Mouse (Mus musculus): ENCODE measurements around the gene Apobec2. TPM values are rescaled to one million over a fixed set of nuclear protein-coding genes. Genes with fewer than 3 reads are reported as not detected.

Gene Apobec2
- polyA plus RNA-seq, 1 experiment, result 122 TPM

- Histone ChIP-seq H3K79me2 (ENCODE audit: control insufficient read depth, insufficient read depth) (no peaks in the 10 kb centered on the region), H3K4me2 (ENCODE audit: low read depth) (no peak overlapping the region)
Measured at GRCm38 (mm10) chr17:48457971-48458653, 25.4 kb upstream of the Apobec2 start.

GRCm38 (mm10) chr17:48455955-48456354 lies 23.2 kb upstream of the Apobec2 start:
- Histone ChIP-seq H3ac (ENCODE audit: control insufficient read depth, insufficient read length) (no peak overlapping the region), H3K4me3 (no peak overlapping the region), H3K4me2 (ENCODE audit: low read depth) (no peak overlapping the region), H3K27me3 (ENCODE audit: control insufficient read depth, insufficient read depth, insufficient read length) (no peaks in the 10 kb centered on the region), H3K79me2 (ENCODE audit: control insufficient read depth, insufficient read depth) (no peaks in the 10 kb centered on the region), H3K36me3 (ENCODE audit: control insufficient read depth, insufficient read depth) (no peaks in the 10 kb centered on the region)
- TF ChIP-seq SRF (IDR thresholded peaks at IDR 0.05; ENCODE audit: control insufficient read depth, insufficient read length, low read depth) (no peak), CEBPB (IDR thresholded peaks at IDR 0.05; ENCODE audit: insufficient read depth, poor library complexity, severe bottlenecking) (no peak), MYOG (IDR thresholded peaks at IDR 0.05; ENCODE audit: control insufficient read depth in 1 of 3, insufficient read depth in 1 of 3, insufficient read length in 2 of 3, low read depth in 2 of 3) (no peak), E2F4 (IDR thresholded peaks at IDR 0.05; ENCODE audit: insufficient read depth) (no peak), MAX (IDR thresholded peaks at IDR 0.05; ENCODE audit: low read depth) (no peak)

More at GRCm38 (mm10) chr17:48457971-48458653, 25.4 kb upstream of the Apobec2 start:
- Histone ChIP-seq H3K27me3 (ENCODE audit: control insufficient read depth, insufficient read depth, insufficient read length) (no peaks in the 10 kb centered on the region), H3K4me3 (no peak overlapping the region), H3K36me3 (ENCODE audit: control insufficient read depth, insufficient read depth) (no peaks in the 10 kb centered on the region), H3ac (ENCODE audit: control insufficient read depth, insufficient read length) (no peak overlapping the region)
- TF ChIP-seq E2F4 (IDR thresholded peaks at IDR 0.05; ENCODE audit: insufficient read depth) (no peak), REST (IDR thresholded peaks at IDR 0.05; ENCODE audit: insufficient read depth, insufficient read length) (no peak), USF1 (IDR thresholded peaks at IDR 0.05; ENCODE audit: low read depth) (no peak), TCF3 (IDR thresholded peaks at IDR 0.05; ENCODE audit: insufficient read length, low read depth) (no peak), MYOD1 (IDR thresholded peaks at IDR 0.05; ENCODE audit: control insufficient read depth in 1 of 3, insufficient read length in 2 of 3, low read depth in 2 of 3) (no peak), SRF (IDR thresholded peaks at IDR 0.05; ENCODE audit: control insufficient read depth, insufficient read length, low read depth) (no peak), POLR2A (IDR thresholded peaks at IDR 0.05; ENCODE audit: insufficient read length, low read depth) (no peak), MYOG (IDR thresholded peaks at IDR 0.05; ENCODE audit: control insufficient read depth in 1 of 3, insufficient read depth in 1 of 3, insufficient read length in 2 of 3, low read depth in 2 of 3) (no peak)

- Histone ChIP-seq H3K27me3 (ENCODE audit: control insufficient read depth, insufficient read depth, insufficient read length) (no peaks in the 10 kb centered on the region), H3K79me2 (ENCODE audit: control insufficient read depth, insufficient read depth) (no peaks in the 10 kb centered on the region), H3K4me2 (ENCODE audit: low read depth) (no peak within 1 kb of the TSS), H3ac (ENCODE audit: control insufficient read depth, insufficient read length) (no peak within 1 kb of the TSS), H3K36me3 (ENCODE audit: control insufficient read depth, insufficient read depth) (no peaks in the 10 kb centered on the region), H3K4me3 (no peak within 1 kb of the TSS)
- TF ChIP-seq E2F4 (IDR thresholded peaks at IDR 0.05; ENCODE audit: insufficient read depth) (no peak), SRF (IDR thresholded peaks at IDR 0.05; ENCODE audit: control insufficient read depth, insufficient read length, low read depth) (no peak), POLR2A (IDR thresholded peaks at IDR 0.05; ENCODE audit: insufficient read length, low read depth) (no peak), USF1 (IDR thresholded peaks at IDR 0.05; ENCODE audit: low read depth) (no peak), MYOG (IDR thresholded peaks at IDR 0.05; ENCODE audit: control insufficient read depth in 1 of 3, insufficient read depth in 1 of 3, insufficient read length in 2 of 3, low read depth in 2 of 3) (no peak), MAX (IDR thresholded peaks at IDR 0.05; ENCODE audit: low read depth) (no peak), MYOD1 (IDR thresholded peaks at IDR 0.05; ENCODE audit: control insufficient read depth in 1 of 3, insufficient read length in 2 of 3, low read depth in 2 of 3) (no peak), TCF12 (IDR thresholded peaks at IDR 0.05; ENCODE audit: insufficient read depth, poor library complexity, severe bottlenecking) (no peak), TCF3 (IDR thresholded peaks at IDR 0.05; ENCODE audit: insufficient read length, low read depth) (no peak)
Measured at GRCm38 (mm10) chr17:48454688-48455087, 22.0 kb upstream of the Apobec2 start, which contains the start of gene Unc5cl. TSS of gene Unc5cl (plus strand) at chr17:48454901.

- Histone ChIP-seq H3K79me2 (ENCODE audit: control insufficient read depth, insufficient read depth) (no peaks in the 10 kb centered on the region), H3K4me2 (ENCODE audit: low read depth) (no peak overlapping the region), H3K4me3 (no peak overlapping the region), H3ac (ENCODE audit: control insufficient read depth, insufficient read length) (no peak overlapping the region), H3K36me3 (ENCODE audit: control insufficient read depth, insufficient read depth) (no peaks in the 10 kb centered on the region), H3K27me3 (ENCODE audit: control insufficient read depth, insufficient read depth, insufficient read length) (no peaks in the 10 kb centered on the region)
- TF ChIP-seq POLR2AphosphoS2 (IDR thresholded peaks at IDR 0.05; ENCODE audit: insufficient read length, low read depth) (no peak), TCF3 (IDR thresholded peaks at IDR 0.05; ENCODE audit: insufficient read length, low read depth) (no peak), MAX (IDR thresholded peaks at IDR 0.05; ENCODE audit: low read depth) (no peak), MYOD1 (IDR thresholded peaks at IDR 0.05; ENCODE audit: control insufficient read depth in 1 of 3, insufficient read length in 2 of 3, low read depth in 2 of 3) (no peak), REST (IDR thresholded peaks at IDR 0.05; ENCODE audit: insufficient read depth, insufficient read length) (no peak), POLR2A (IDR thresholded peaks at IDR 0.05; ENCODE audit: insufficient read length, low read depth) (no peak), E2F4 (IDR thresholded peaks at IDR 0.05; ENCODE audit: insufficient read depth) (no peak)
Measured at GRCm38 (mm10) chr17:48454190-48454589, 21.5 kb upstream of the Apobec2 start.

- no peaks in the 10 kb centered on the region for H3K27me3 ChIP-seq (ENCODE audit: control insufficient read depth, insufficient read depth, insufficient read length)
- TF ChIP-seq MAX (IDR thresholded peaks at IDR 0.05; ENCODE audit: low read depth), result no peak
- no peak for TF ChIP-seq MYOD1 (IDR thresholded peaks at IDR 0.05; ENCODE audit: control insufficient read depth in 1 of 3, insufficient read length in 2 of 3, low read depth in 2 of 3)
- no peak for TF ChIP-seq POLR2AphosphoS2 (IDR thresholded peaks at IDR 0.05; ENCODE audit: insufficient read length, low read depth)
- no peak for TF ChIP-seq MYOG (IDR thresholded peaks at IDR 0.05; ENCODE audit: control insufficient read depth in 1 of 3, insufficient read depth in 1 of 3, insufficient read length in 2 of 3, low read depth in 2 of 3)
- no peak for TF ChIP-seq USF1 (IDR thresholded peaks at IDR 0.05; ENCODE audit: low read depth)
- TF ChIP-seq CEBPB (IDR thresholded peaks at IDR 0.05; ENCODE audit: insufficient read depth, poor library complexity, severe bottlenecking), result no peak
- no peak for TF ChIP-seq POLR2A (IDR thresholded peaks at IDR 0.05; ENCODE audit: insufficient read length, low read depth)
- TF ChIP-seq SRF (IDR thresholded peaks at IDR 0.05; ENCODE audit: control insufficient read depth, insufficient read length, low read depth), result no peak
- TF ChIP-seq REST (IDR thresholded peaks at IDR 0.05; ENCODE audit: insufficient read depth, insufficient read length), result no peak
- no peak for TF ChIP-seq TCF3 (IDR thresholded peaks at IDR 0.05; ENCODE audit: insufficient read length, low read depth)
- TF ChIP-seq TCF12 (IDR thresholded peaks at IDR 0.05; ENCODE audit: insufficient read depth, poor library complexity, severe bottlenecking), result no peak
- no peak for TF ChIP-seq E2F4 (IDR thresholded peaks at IDR 0.05; ENCODE audit: insufficient read depth)
- H3K79me2 ChIP-seq (ENCODE audit: control insufficient read depth, insufficient read depth), result no peaks in the 10 kb centered on the region
- no peak overlapping the region for H3K4me2 ChIP-seq (ENCODE audit: low read depth)
- no peak overlapping the region for H3ac ChIP-seq (ENCODE audit: control insufficient read depth, insufficient read length)
- H3K36me3 ChIP-seq (ENCODE audit: control insufficient read depth, insufficient read depth), result no peaks in the 10 kb centered on the region
- H3K4me3 ChIP-seq, result no peak overlapping the region
Measured at GRCm38 (mm10) chr17:48453489-48453888, 20.8 kb upstream of the Apobec2 start.

Data from myocyte (in vitro differentiated cells).